ENCODE assay signal across 9 mouse cellular contexts in the genomic region with DNA sequence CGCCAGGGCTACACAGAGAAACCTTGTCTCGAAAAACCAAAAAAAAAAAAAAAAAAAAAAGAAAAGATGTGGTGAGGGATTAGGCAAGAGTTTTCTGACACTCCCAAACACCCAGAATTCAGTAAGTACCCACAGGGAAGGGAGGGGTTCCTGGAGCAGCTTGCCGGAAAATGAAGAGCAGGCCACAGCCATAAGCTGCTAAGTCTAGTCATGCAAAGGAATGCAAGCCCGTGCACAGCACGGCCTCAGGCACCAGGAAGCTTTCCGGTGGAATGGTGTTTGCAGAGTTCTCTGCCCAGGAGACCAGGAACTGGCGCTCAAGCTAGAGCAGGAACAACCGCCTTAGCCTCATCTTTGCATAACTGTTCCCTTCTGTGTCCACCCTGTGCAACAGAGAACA. TPM values are rescaled to one million over a fixed set of nuclear protein-coding genes. Genes with fewer than 3 reads are reported as not detected.
DNase-seq lines count a peak whose midpoint lies in the region; ATAC-seq and TF ChIP-seq lines count a peak whose summit lies in the region.
"Had no signal": no experiment of that assay in that cellular context is flagged by ENCODE, and none has a peak within 500 bp of the region (broad histone marks: within the 10 kb centered on the region; RNA-seq: fewer than 3 reads in every experiment).

No protein-coding gene starts in this region.

- no peak overlapping the region for H3K9ac ChIP-seq in lung, embryonic 14.5 days
- no peak overlapping the region for H3K9ac ChIP-seq in stomach, embryonic 15.5 days
- no peak overlapping the region for H3K9ac ChIP-seq in forebrain, embryonic 11.5 days (ENCODE audit: low read length)
- H3K9ac ChIP-seq: forebrain, embryonic 15.5 days had no signal

- no peak for DNase-seq in lung, embryonic 14.5 days
- DNase-seq in lung, adult 2 months: no peak
- DNase-seq in R1 (ENCODE audit: low read depth, low spot score): peak; percentile 86
- peak; percentile 74 for DNase-seq in gonadal fat pad, adult 2 months (ENCODE audit: low read depth)
- DNase-seq in B cell, adult 2 months: no peak
- DNase-seq in forebrain, embryonic 11.5 days (ENCODE audit: low spot score): no peak
- DNase-seq: cerebellum, adult 11 months had no signal

- H3K4me2 ChIP-seq in lung, embryonic 14.5 days: no peak overlapping the region
- H3K4me2 ChIP-seq in stomach, embryonic 15.5 days: no peak overlapping the region
- H3K4me2 ChIP-seq in forebrain, embryonic 11.5 days (ENCODE audit: low read depth, low read length, severe bottlenecking): no peak overlapping the region
- H3K4me2 ChIP-seq: forebrain, embryonic 15.5 days had no signal

- no peak overlapping the region for H3K4me3 ChIP-seq in lung, embryonic 14.5 days (ENCODE audit: low read depth, low read length)
- H3K4me3 ChIP-seq in lung, adult 2 months (replicated peaks; ENCODE audit: extremely low read depth, low read depth, low read length): no peak overlapping the region
- no peak overlapping the region for H3K4me3 ChIP-seq in stomach, embryonic 15.5 days (replicated peaks)
- no peak overlapping the region for H3K4me3 ChIP-seq in forebrain, embryonic 11.5 days (ENCODE audit: low read depth, low read length)
- H3K4me3 ChIP-seq: forebrain, embryonic 15.5 days had no signal

- 57% methylated on average over 8 of the region's 8 CpGs for WGBS in lung, embryonic 14.5 days
- 44% methylated on average over 8 of the region's 8 CpGs for WGBS in lung, adult 2 months
- 59% methylated on average over 8 of the region's 8 CpGs for WGBS in stomach, embryonic 15.5 days
- WGBS in forebrain, embryonic 11.5 days: 61% methylated on average over 8 of the region's 8 CpGs

- H3K36me3 ChIP-seq in lung, embryonic 14.5 days (ENCODE audit: insufficient read depth): peaks cover 49% of the 10 kb centered on the region
- peaks cover 28% of the 10 kb centered on the region for H3K36me3 ChIP-seq in stomach, embryonic 15.5 days
- peaks cover 10% of the 10 kb centered on the region; the same call in 1 of the 2 replicates for H3K36me3 ChIP-seq in forebrain, embryonic 11.5 days (ENCODE audit: control insufficient read depth, insufficient read depth, low read length)

- no peak for TF ChIP-seq CTCF in lung, embryonic 14.5 days (IDR thresholded peaks at IDR 0.05; ENCODE audit: low read depth)
- TF ChIP-seq CTCF in lung, adult 2 months (IDR thresholded peaks at IDR 0.05; ENCODE audit: insufficient read depth, low read length): no peak

- no peak for TF ChIP-seq POLR2A in lung, adult 2 months (IDR thresholded peaks at IDR 0.05; ENCODE audit: borderline replicate concordance, extremely low read depth, low read depth, low read length)

- H3K27me3 ChIP-seq in lung, embryonic 14.5 days (ENCODE audit: insufficient read depth, low read length): no peaks in the 10 kb centered on the region
- no peaks in the 10 kb centered on the region for H3K27me3 ChIP-seq in stomach, embryonic 15.5 days (replicated peaks)
- H3K27me3 ChIP-seq in forebrain, embryonic 11.5 days (ENCODE audit: control insufficient read depth, insufficient read depth, low read length): no peaks in the 10 kb centered on the region
- H3K27me3 ChIP-seq: forebrain, embryonic 15.5 days had no signal

- H3K9me3 ChIP-seq in lung, embryonic 14.5 days (ENCODE audit: low read depth, low read length): no peaks in the 10 kb centered on the region
- no peaks in the 10 kb centered on the region for H3K9me3 ChIP-seq in stomach, embryonic 15.5 days
- H3K9me3 ChIP-seq in forebrain, embryonic 11.5 days (ENCODE audit: control insufficient read depth, low read length): no peaks in the 10 kb centered on the region
- H3K9me3 ChIP-seq: forebrain, embryonic 15.5 days had no signal

- H3K27ac ChIP-seq in lung, embryonic 14.5 days (ENCODE audit: low read depth): peak overlapping the region; percentile 36; the same call in 1 of the 2 replicates
- peak overlapping the region; percentile 59 for H3K27ac ChIP-seq in stomach, embryonic 15.5 days
- no peak overlapping the region for H3K27ac ChIP-seq in forebrain, embryonic 11.5 days (ENCODE audit: low read depth, low read length)
- H3K27ac ChIP-seq: forebrain, embryonic 15.5 days had no signal

- no peak for ATAC-seq in lung, embryonic 14.5 days (ENCODE audit: insufficient read depth)
- no peak for ATAC-seq in stomach, embryonic 15.5 days (ENCODE audit: insufficient read depth, low FRiP score, low read depth)
- no peak for ATAC-seq in forebrain, embryonic 11.5 days (replicated peaks; ENCODE audit: low FRiP score)
- ATAC-seq: forebrain, embryonic 15.5 days had no signal

- no peaks in the 10 kb centered on the region for H3K4me1 ChIP-seq in lung, embryonic 14.5 days (ENCODE audit: insufficient read depth)
- H3K4me1 ChIP-seq in lung, adult 2 months (ENCODE audit: control insufficient read depth, insufficient read depth, low read length): peaks cover 7% of the 10 kb centered on the region
- H3K4me1 ChIP-seq in stomach, embryonic 15.5 days: peaks cover 8% of the 10 kb centered on the region
- H3K4me1 ChIP-seq in forebrain, embryonic 11.5 days (replicated peaks; ENCODE audit: control insufficient read depth, insufficient read depth, low read length): peaks cover 8% of the 10 kb centered on the region; the same call in 1 of the 2 replicates

RNA-seq across cellular contexts. Expression of a gene that starts 1.9 kb away (rescaled TPM):
- polyA plus RNA-seq in lung, embryonic 14.5 days (2014; fragmentation: Nextera tagmentation; extraction: Ambion mirVana): 1,722 and 1,770 TPM in 2 replicates
- 1,500 and 2,209 TPM in 2 replicates for polyA plus RNA-seq in lung, adult 2 months (2012; rRNA removed)
- polyA plus RNA-seq in gonadal fat pad, adult 2 months (2012; rRNA removed): 1,855 and 2,227 TPM in 2 replicates
- polyA plus RNA-seq in stomach, embryonic 15.5 days (2015; fragmentation: Nextera tagmentation; extraction: Ambion mirVana): 1,122 and 1,488 TPM in 2 replicates
- 1,219 and 1,311 TPM in 2 replicates for polyA plus RNA-seq in forebrain, embryonic 11.5 days (2014; fragmentation: Nextera tagmentation; extraction: Ambion mirVana)

RNA-seq across cellular contexts. Expression of a gene that starts 16.9 kb away (rescaled TPM):
- polyA plus RNA-seq in lung, embryonic 14.5 days (2014; fragmentation: Nextera tagmentation; extraction: Ambion mirVana): 0.24 and 0.49 TPM in 2 replicates
- polyA plus RNA-seq in lung, adult 2 months (2012; rRNA removed): 1.3 and 1.7 TPM in 2 replicates
- polyA plus RNA-seq in gonadal fat pad, adult 2 months (2012; rRNA removed): 3.7 and 6.1 TPM in 2 replicates
- 2.0 and 2.3 TPM in 2 replicates for polyA plus RNA-seq in stomach, embryonic 15.5 days (2015; fragmentation: Nextera tagmentation; extraction: Ambion mirVana)
- polyA plus RNA-seq in forebrain, embryonic 11.5 days (2014; fragmentation: Nextera tagmentation; extraction: Ambion mirVana): 0.19 TPM in 1 of 2 replicates, not detected in the other

RNA-seq across cellular contexts. Expression of a gene that starts 37.5 kb away (rescaled TPM):
- 44.5 and 45.0 TPM in 2 replicates for polyA plus RNA-seq in lung, embryonic 14.5 days (2014; fragmentation: Nextera tagmentation; extraction: Ambion mirVana)
- 71.1 and 85.5 TPM in 2 replicates for polyA plus RNA-seq in lung, adult 2 months (2012; rRNA removed)
- 113 and 128 TPM in 2 replicates for polyA plus RNA-seq in gonadal fat pad, adult 2 months (2012; rRNA removed)
- 48.2 and 50.7 TPM in 2 replicates for polyA plus RNA-seq in stomach, embryonic 15.5 days (2015; fragmentation: Nextera tagmentation; extraction: Ambion mirVana)
- 43.5 and 52.6 TPM in 2 replicates for polyA plus RNA-seq in forebrain, embryonic 11.5 days (2014; fragmentation: Nextera tagmentation; extraction: Ambion mirVana)

RNA-seq across cellular contexts. Expression of a gene that starts 57.8 kb away (rescaled TPM):
- 16.3 and 17.8 TPM in 2 replicates for polyA plus RNA-seq in lung, embryonic 14.5 days (2014; fragmentation: Nextera tagmentation; extraction: Ambion mirVana)
- polyA plus RNA-seq in lung, adult 2 months (2012; rRNA removed): 35.3 and 45.2 TPM in 2 replicates
- 73.5 and 81.9 TPM in 2 replicates for polyA plus RNA-seq in gonadal fat pad, adult 2 months (2012; rRNA removed)
- 14.2 and 15.6 TPM in 2 replicates for polyA plus RNA-seq in stomach, embryonic 15.5 days (2015; fragmentation: Nextera tagmentation; extraction: Ambion mirVana)
- 2.9 and 4.3 TPM in 2 replicates for polyA plus RNA-seq in forebrain, embryonic 11.5 days (2014; fragmentation: Nextera tagmentation; extraction: Ambion mirVana)

RNA-seq across cellular contexts. Expression of a gene that starts 58.2 kb away (rescaled TPM):
- 87.5 and 94.6 TPM in 2 replicates for polyA plus RNA-seq in lung, embryonic 14.5 days (2014; fragmentation: Nextera tagmentation; extraction: Ambion mirVana)
- polyA plus RNA-seq in lung, adult 2 months (2012; rRNA removed): 48.7 and 67.5 TPM in 2 replicates
- 48.7 and 53.0 TPM in 2 replicates for polyA plus RNA-seq in gonadal fat pad, adult 2 months (2012; rRNA removed)
- polyA plus RNA-seq in stomach, embryonic 15.5 days (2015; fragmentation: Nextera tagmentation; extraction: Ambion mirVana): 63.9 and 67.3 TPM in 2 replicates
- 94.4 and 95.0 TPM in 2 replicates for polyA plus RNA-seq in forebrain, embryonic 11.5 days (2014; fragmentation: Nextera tagmentation; extraction: Ambion mirVana)

Comparison
In these comparisons a context has a peak if more than half of its experiments do, and no peak if none do; other contexts are left out.
1. DNase-seq: peak in R1 (single experiment) and gonadal fat pad, adult 2 months (single experiment); none in lung, embryonic 14.5 days (single experiment), lung, adult 2 months (single experiment), B cell, adult 2 months (0 of 2) and forebrain, embryonic 11.5 days (single experiment).